Mouse (Mus musculus) thymus, adult 2 months (tissue): ENCODE results near the gene Macrod2. TPM values are rescaled to one million over a fixed set of nuclear protein-coding genes. Genes with fewer than 3 reads are reported as not detected.

Source experiments
- DNase-seq: peaks from one replicate; pipeline ENCODE4 v3.0.0; 2021
- H3K27ac ChIP-seq: fragments of 200-500 bp; 2 replicates; pipeline ENCODE4 v1.5.1; 2012; ENCODE audit warnings: low read length, control low read depth; ENCODE audit not compliant: control insufficient read depth, insufficient read depth
- H3K27me3 ChIP-seq: fragments of 200-500 bp; 2 replicates; pipeline ENCODE4 v1.6.1; 2012; ENCODE audit warnings: mild to moderate bottlenecking, low read length, moderate library complexity, mixed read lengths; ENCODE audit not compliant: control insufficient read depth, insufficient read depth
- H3K36me3 ChIP-seq: fragments of 200-500 bp; 2 replicates; pipeline ENCODE4 v1.6.1; 2012; ENCODE audit warnings: mild to moderate bottlenecking, low read length, moderate library complexity; ENCODE audit not compliant: control insufficient read depth, insufficient read depth
- H3K4me1 ChIP-seq: fragments of 200-500 bp; replicated peaks from 2 replicates; pipeline ENCODE4 v1.6.1; 2012; ENCODE audit warnings: low read length; ENCODE audit not compliant: control insufficient read depth, insufficient read depth
- H3K4me3 ChIP-seq: fragments of 200-500 bp; 2 replicates; pipeline ENCODE4 v1.5.1; 2012; ENCODE audit warnings: mild to moderate bottlenecking, low read length, control low read depth, moderate library complexity; ENCODE audit not compliant: control insufficient read depth, insufficient read depth
- CTCF ChIP-seq: fragments of 200-500 bp; IDR thresholded peaks from 2 replicates; pipeline ENCODE4 v1.5.1; 2012; ENCODE audit warnings: mild to moderate bottlenecking, control low read depth, low read length, moderate library complexity, borderline replicate concordance; ENCODE audit not compliant: control insufficient read depth, poor library complexity, insufficient read depth; ENCODE audit errors: extremely low read depth
- POLR2A ChIP-seq: fragments of 200-500 bp; IDR thresholded peaks from 2 replicates; pipeline ENCODE4 v1.6.1; 2012; ENCODE audit warnings: mild to moderate bottlenecking, low read length, control low read depth, moderate library complexity; ENCODE audit not compliant: control insufficient read depth, poor library complexity, insufficient read depth; ENCODE audit errors: extremely low read depth
- WGBS: fragments of 180-500 bp; shearing (Covaris S2); methylation state at CpG from one replicate; pipeline ENCODE4 v1.1.7; 2018; 5-methylcytosine and 5-hydroxymethylcytosine counted together
- polyA plus RNA-seq: library from polyadenylated mRNA; depleted of rRNA; stranded (reverse); fragments of >200 nt; gene quantifications from 2 replicates; pipeline ENCODE4 v1.2.3, GENCODE M21; 2012

The Macrod2 gene
- polyA plus RNA-seq, 1 experiment, result 2.3 TPM

DNA sequence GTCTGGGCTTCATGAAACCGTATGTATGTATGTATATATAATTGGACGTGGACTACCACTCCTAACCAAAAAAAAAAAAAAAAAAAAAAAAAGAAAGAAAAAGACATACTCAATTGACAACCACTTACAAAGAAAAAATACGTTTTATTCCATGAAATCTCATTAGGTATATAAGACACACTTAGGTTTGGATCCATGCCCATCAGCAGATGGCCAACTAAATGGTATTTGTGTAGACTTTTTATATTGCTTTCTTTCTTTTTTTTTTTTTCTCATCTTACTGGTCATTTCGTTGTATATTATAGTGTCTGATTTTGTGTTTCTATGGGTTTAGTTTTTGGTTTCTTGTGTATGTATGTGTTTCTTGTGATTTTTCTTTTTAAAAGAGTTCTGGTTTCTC lies 467.6 kb downstream of the Macrod2 start:
- WGBS, result 90% methylated on average over 4 of the region's 4 CpGs
- Histone ChIP-seq H3K27me3 (no peaks in the 10 kb centered on the region), H3K4me1 (no peaks in the 10 kb centered on the region), H3K27ac (no peak overlapping the region), H3K36me3 (no peaks in the 10 kb centered on the region), H3K4me3 (no peak overlapping the region)
- DNase-seq, result no peak
- TF ChIP-seq POLR2A, result no peak
- no peak for TF ChIP-seq CTCF

DNA sequence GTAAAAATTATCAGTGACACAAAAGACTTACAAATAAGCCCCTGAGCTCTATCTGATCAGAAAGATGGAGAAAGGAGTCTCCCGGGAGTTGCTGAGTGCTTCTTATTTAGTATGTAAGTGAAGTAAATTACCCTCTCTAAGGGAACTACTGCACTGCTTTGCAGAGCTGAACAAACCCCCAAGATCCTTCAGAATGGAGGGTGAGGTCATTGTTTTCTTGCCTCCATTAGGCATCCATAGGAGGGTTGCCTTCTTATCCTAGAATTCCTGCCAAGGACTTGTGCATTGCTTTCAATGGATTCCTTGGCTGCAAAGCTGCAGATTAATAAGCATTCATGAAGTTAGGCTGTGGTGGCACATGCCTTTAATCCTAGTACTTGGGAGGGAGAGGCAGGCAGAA lies 470.5 kb downstream of the Macrod2 start:
- H3K27me3 ChIP-seq, result no peaks in the 10 kb centered on the region
- 100% methylated on average over 1 of the region's 1 CpGs for WGBS
- H3K4me3 ChIP-seq, result no peak overlapping the region

DNA sequence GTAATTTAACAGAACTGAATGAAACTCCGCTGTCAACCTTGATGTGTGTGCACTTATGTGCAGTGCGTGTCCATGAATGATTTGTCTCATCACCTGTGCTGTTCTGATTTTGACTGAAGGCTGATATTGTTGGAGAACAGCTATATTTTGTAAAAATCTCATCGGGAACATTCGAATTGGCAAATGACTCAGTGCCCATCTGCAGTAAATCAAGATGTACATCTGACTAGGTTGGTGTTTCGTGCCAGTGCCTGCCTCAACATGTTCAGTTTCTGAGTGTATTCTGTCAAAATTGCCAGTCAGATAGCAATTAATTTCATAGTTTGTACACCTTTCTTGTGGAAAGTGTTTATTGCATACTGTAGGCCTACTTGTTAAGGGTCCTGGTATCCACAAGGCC lies 472.0 kb downstream of the Macrod2 start:
- Histone ChIP-seq H3K4me3 (no peak overlapping the region), H3K36me3 (no peaks in the 10 kb centered on the region), H3K27ac (no peak overlapping the region), H3K4me1 (no peaks in the 10 kb centered on the region), H3K27me3 (no peaks in the 10 kb centered on the region)
- 92% methylated on average over 5 of the region's 5 CpGs for WGBS
- TF ChIP-seq POLR2A, result no peak
- TF ChIP-seq CTCF, result no peak
- no peak for DNase-seq

More for the DNA sequence above, 470.5 kb downstream of the Macrod2 start:
- H3K4me1 ChIP-seq, result no peaks in the 10 kb centered on the region
- no peak overlapping the region for H3K27ac ChIP-seq
- DNase-seq, result no peak
- TF ChIP-seq CTCF (no peak), POLR2A (no peak)
- no peaks in the 10 kb centered on the region for H3K36me3 ChIP-seq

DNA sequence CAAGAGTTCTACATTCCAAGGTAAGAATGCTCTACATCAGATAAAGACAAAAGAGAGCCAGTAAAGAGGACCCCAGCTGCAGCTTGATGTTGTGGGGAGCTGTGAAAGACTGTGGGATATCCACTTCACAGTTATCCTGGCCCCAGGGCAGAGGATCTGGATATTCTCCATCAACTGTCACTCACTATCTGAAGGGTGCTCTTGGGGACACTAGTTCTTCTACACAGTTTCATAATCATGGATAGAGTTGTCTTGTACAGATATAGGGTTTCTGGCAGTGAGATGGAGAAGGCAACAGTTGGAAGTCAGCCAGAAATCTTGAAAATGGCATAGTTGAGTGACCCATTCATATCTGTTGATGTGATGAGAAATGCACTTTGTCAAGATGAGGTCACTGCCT lies 490.1 kb downstream of the Macrod2 start:
- no peaks in the 10 kb centered on the region for H3K36me3 ChIP-seq
- H3K27me3 ChIP-seq, result no peaks in the 10 kb centered on the region
- DNase-seq, result no peak
- no peaks in the 10 kb centered on the region for H3K4me1 ChIP-seq
- no peak overlapping the region for H3K27ac ChIP-seq
- H3K4me3 ChIP-seq, result no peak overlapping the region
- TF ChIP-seq POLR2A (no peak), CTCF (no peak)

DNA sequence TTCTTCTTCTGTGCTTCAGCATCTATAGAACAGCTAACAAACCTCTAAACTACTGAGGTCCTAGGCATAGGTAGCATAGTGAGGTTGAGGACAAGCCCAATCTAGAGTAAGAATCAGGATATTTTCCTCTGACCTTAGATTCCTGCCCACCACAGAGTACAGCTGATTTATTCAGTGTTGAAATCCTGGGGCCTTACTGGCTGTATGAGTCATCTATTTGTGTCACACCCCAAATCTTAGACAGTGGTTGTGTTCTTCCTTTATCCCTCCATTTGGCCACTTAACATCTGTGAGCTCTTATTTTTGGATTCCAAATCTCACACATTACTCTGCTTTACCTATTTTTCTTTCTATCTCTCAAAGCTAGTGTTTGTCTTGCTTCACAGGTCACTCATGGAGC lies 495.6 kb downstream of the Macrod2 start:
- H3K4me3 ChIP-seq, result no peak overlapping the region
- DNase-seq, result no peak
- no peaks in the 10 kb centered on the region for H3K4me1 ChIP-seq
- TF ChIP-seq POLR2A, result no peak
- no peak for TF ChIP-seq CTCF
- no peaks in the 10 kb centered on the region for H3K36me3 ChIP-seq
- no peaks in the 10 kb centered on the region for H3K27me3 ChIP-seq
- H3K27ac ChIP-seq, result no peak overlapping the region

DNA sequence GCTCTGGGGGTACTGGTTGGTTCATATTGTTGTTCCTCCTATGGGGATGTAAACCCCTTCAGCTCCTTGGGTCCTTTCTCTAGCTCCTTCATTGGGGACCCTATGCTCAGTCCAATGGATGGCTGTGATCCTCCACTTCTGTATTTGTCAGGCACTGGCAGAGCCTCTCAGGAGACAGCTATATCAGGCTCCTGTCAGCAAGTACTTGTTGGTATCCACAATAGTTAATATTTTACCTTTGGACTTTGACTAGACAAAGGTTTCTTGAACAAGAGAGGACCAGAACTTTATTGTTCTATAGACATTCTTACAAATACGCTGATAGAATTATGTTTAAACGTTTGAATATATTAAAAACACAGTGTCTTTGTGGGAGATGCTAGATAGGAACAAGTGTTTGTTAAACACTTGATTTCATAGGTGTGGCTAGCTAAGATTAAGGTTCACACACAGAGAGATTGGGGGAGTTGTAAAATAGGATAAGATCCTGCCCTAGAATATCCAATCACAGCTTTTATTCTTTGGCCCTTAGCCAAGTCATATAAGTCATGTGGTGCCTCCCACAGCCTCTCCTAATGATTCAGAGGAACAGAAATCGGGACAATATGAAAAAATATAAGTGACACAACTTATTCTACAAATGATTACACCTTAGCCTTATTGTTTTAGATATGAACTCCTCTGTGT lies 501.4 kb downstream of the Macrod2 start:
- DNase-seq, result no peak
- Histone ChIP-seq H3K36me3 (no peaks in the 10 kb centered on the region), H3K4me1 (no peaks in the 10 kb centered on the region), H3K27ac (no peak overlapping the region), H3K27me3 (no peaks in the 10 kb centered on the region), H3K4me3 (no peak overlapping the region)
- TF ChIP-seq POLR2A (no peak), CTCF (no peak)
- WGBS, result 88% methylated on average over 3 of the region's 3 CpGs

DNA sequence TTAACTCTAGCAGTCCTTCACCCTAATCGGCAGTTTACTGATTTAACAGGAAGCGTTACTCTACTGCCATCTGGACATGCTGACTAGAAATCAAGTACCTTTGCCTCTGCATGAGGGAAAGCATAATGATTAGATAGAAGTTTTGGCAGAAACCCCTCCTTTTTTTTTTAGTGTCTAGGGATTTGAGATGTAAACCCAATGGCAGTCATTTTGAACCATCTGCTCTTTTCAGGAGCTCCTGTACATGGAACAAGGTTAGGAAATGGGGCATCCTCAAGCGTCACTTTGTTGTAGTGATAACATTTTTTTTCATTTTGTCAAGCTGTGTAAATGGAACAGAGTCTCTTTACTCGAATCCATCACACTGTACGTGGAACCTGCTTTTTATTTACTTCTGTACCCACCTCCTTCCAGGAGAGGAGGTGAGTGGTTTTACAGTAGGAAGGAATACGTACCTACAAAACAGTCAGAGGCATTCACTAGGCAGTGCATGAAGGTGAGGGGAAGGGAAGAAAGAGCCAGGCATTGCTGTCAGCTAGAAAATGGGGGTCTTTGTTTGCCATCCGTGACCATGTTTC lies 503.4 kb downstream of the Macrod2 start:
- WGBS, result 88% methylated on average over 7 of the region's 7 CpGs
- Histone ChIP-seq H3K27ac (no peak overlapping the region), H3K4me3 (no peak overlapping the region), H3K36me3 (no peaks in the 10 kb centered on the region), H3K27me3 (no peaks in the 10 kb centered on the region), H3K4me1 (no peaks in the 10 kb centered on the region)
- TF ChIP-seq CTCF (no peak), POLR2A (no peak)
- no peak for DNase-seq
